Mouse (Mus musculus): ENCODE data around the gene Ankrd40.

DNA sequence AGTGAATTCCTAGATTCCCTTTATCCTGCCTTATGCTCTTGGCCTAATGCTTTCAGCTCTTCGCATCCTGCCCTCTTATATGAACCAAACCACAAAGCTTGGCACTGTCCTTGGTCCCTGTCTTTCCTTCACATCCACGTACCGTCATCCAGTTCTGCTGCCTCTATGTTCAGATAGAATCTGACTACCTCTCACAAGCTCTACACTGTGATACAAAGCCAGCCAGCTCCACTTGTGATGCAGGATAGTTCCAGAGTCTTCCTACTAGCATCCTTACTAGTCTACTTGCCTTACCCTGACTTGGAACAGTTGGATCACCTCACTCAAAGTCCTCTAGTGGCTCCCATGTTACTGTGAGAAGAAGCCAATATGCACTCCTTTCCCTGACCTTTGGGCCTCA is 2.4 kb downstream of the Ankrd40 start:
- TF ChIP-seq EP300 (IDR thresholded peaks at IDR 0.05; ENCODE audit: insufficient read depth, low read depth, low read length) (no peak), CTCF (IDR thresholded peaks at IDR 0.05) (no peak)

Measured in heart, adult 2 months (tissue).